Mouse (Mus musculus) thymus, postnatal 10 days (tissue): ENCODE results near the gene Auts2.

Source experiments
- DNase-seq, 2 experiments: peaks; one replicate each; pipeline ENCODE4 v3.0.0; 2021; ENCODE audit warnings: low spot score in 2 of 2

The Auts2 gene

DNA sequence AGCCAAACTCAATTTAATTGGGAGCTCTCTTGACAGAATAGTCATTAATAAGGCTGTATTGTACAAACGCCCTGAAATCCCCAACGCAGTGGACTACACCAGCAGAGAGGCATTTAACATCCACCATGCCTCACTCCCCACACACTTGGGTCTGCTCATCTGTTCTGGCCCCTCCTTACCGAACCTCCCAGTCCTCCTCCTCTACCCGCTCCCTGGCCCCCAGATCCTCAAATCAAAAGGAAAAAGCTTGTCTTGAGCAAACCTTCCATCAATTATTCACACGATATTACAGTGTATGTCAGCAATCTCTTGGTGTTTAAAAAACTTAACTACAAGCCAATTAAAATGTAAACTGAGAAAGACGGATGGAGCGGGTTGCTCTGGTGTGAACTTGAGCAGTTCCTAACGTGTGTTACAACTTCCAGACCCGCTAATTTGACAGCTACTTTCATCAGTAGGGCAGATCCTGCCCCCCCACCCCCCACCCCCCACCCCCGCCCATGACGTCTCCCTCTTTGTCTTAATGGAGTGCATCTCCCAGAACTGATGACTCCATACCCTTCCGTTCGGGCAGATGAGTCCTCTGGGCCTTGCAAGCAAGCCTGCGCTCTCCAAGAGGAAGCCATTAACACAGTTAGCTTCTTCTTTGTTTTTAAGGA lies 703.4 kb downstream of the Auts2 start:
- DNase-seq = no peak

DNA sequence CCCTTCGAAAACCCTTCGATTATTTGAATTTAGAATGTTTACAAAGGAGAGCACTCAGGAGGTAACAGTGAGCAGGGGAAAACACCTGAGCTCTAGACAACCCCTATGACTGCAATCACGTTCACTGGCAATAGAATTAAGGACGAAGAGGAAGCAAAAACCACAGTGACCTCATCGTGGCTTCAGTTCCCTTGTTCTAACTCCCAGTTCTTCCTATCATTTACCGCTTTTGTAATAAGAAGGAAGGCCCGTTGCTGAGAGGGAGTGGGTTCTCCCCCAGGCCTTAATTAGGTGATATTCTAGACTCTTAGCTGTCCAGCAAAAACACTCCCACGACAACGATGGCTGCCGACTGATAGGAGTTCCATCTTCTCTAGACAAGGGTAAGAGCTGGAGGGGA lies 704.1 kb downstream of the Auts2 start:
- DNase-seq = no peak

DNA sequence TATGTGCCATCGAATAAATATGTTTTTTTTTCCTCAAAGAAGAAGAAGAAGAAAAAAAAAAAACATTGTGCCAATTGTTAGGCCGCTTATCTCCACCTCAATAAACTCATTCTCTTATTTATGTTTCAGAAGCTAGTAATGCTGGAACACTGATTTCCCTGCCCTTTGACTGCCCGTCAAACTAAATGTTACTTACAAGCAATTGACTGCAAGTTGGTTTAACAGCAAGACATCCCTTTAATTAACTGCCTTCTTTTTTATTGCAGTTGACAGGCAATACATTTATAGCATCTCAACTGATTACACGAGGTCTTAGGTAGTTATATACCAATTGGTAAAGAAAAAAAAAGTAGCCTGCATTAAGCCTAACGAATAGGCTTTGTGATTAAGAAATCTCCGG lies 705.1 kb downstream of the Auts2 start:
- DNase-seq = no peak

DNA sequence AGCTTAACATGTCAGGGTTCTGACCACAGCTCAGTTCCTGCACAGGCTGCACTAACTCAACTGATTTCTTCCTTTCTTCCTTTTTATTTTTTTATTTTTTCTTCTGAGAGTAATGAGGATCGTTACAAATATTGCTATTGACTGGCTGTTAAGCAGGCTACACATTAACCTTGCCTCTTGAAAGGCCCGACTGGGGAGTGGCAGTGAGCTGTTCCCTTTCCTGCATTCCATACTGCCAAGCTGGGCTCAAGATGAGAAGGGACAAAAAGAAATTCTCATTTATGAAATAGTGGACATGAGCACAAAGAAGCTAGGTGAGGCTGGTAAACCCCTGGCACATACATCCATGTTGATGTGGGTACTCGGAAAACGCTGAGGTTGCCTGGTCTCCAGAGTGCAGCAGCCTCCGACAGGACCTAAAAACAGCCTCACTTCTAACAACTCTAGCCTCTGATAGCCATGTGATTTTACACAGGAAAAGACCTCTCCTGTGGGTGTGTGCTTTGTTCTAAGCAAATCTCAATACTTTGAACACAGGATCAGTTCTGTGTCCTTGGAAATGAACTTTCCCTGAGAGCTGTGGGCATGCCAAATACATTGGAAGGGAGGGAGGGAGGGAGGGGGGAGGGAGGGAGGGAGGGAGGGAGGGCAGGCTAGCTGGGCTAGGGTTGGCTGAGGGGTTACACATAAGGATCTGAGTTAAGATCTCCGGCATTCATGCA lies 707.0 kb downstream of the Auts2 start:
- DNase-seq = no peak

DNA sequence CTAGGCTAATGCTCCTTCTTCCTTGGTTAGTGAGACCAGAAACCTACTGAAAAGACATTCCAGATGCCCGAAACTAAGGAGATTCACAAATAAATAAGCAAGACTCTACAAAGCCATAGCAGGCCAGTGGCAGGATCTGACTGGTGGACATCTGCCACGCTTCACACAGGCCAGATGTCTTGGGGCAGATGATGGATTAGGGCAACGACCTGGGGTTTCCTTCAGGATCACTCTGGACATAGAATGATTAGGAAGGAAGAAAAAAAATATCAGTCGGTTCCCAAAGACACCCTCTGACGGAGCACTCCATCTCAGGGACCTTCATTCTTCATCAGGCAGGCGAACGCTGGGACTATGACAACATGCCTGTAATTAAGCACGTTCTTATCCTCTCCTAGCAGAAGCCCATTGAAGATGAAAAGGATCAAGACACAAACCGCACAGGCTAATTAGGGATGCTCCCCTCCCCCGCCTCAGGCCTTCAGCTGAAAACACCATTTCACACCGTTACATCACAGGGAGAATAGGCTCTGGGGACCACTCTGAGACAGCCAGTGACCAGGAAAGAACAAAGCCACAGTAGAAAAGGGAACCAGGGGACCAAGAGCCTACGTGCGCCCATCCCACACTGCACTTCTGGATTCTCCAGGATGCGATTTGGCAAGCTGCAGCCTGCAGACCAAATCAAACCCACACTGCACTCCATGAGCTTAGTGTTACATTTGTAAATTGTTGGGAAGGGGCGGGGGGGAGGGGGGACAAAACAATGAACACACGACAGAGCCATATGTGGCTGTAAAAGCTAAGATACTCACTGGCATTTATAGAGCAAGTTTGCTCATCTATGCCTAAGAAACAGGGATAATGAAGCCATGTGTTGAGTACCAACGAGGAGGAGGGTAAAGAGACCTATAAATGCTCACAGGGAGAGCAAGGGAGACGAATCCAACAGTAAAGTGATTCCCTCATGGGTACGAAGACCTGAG lies 710.0 kb downstream of the Auts2 start:
- no peak for DNase-seq

DNA sequence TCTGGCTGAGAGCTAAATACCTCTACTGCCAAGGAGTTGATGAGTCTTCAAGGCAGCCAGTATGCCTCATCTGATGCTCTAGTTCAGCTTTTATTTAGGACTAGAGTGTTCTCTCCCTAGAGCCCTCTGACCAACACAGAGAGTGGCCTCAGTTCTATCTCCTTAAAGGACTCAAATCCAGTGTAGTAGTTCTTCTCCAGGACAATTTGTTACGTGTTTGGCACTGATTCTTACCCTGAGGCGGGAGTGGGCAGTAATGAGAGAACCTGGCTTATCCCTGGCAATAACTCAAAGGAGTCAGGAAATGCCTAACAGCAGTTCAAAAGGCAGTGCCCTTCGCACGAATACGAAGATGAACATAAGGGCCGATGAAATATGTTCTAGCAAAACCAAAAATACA lies 713.0 kb downstream of the Auts2 start:
- no peak for DNase-seq

DNA sequence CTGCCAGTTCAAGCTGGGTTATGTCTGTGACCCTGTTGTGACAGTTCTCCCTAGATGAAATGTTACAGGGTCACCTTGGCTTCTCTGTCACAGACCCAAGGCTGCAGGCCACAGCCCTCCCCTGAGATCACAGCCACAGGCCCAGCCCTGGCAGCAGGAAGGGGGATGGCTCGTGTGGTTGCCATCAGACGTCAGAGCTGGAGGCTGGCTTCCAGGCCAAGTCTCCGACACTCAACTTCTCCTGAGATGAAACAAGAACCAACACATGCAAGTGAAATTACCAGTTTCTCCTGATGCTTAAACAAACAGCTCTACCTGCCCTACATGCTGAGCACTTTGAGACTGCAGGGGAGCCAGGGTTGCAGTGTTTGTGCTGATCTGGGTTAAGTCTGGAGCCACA lies 713.9 kb downstream of the Auts2 start:
- no peak for DNase-seq

DNA sequence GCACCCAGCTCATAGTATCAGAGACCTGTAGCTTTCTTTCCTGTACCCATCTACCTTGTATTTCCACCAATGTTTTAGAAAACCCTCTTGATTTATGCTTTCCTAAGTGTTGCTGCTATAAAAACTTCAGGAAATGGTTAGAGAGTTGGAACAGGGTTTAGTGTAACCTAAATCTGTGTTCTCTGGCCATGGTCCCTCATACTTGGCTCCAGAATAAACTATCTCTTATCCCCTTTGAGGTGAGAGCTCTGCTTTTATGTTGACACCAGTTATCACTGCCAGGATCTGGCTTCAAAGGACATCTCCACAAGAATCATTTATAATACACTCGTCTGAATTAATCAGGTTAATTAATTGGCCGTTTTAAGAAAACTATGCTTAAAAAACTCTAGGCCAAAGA lies 714.5 kb downstream of the Auts2 start:
- DNase-seq = no peak

DNA sequence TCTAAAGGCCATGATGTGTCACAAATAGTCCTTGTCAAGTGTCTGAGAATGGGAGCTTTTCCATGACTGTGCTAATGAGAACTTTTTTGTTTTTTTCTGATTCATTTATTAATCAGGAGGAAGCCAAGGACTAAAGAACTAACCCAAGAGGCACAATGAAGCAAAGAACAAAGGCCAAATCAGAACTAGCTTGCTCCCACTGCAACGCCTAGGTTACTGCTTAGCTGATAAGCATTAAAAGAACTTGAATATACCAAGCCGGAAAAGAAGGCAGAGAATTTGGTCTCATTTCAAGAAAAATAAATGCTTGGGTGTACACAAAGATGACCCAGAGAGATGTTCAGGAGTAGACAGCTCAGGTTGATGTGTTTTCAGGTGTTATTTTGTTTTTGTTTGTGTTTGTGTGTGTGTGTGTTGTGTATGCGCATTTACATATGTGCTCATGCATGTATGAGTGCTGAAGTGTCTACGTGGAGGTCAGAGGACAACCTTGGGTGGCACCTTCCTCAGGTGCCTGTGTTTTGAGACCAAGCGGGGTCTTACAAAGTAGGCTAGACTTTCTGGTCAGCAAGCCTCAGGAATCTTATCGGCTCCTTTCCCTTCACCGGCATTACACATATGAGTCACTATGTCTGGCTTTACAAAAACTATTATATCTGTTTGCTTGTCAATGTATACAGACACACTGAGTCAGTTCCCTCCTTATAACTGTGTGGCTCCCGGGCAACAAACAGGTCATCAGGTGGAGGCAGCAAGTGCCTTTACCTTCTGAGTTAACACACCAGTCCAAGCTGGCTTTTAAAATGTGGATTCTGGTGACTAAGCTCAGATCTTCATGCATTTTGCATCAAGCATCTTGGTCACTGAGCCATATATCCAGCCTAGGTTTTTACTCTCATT lies 716.5 kb downstream of the Auts2 start:
- DNase-seq = no peak

DNA sequence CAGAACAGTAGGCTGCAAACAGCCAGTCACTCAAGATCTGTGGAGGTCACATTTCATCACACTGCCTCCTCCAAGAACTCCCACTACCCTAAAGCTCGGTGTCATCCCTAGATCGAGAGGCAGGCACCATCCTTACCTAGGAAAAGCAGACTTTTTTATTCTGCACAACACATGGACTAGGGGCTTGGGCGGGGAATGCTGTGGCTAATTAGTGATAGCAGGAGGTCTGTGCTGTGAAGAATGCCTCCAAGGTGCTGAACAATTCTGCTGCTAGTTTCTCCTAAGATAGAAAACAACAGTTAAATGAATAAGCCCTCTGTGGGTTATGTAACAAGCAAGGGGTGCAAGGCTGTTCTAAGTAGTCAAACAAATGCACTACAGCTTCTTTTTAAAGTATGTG lies 717.7 kb downstream of the Auts2 start:
- no peak for DNase-seq

DNA sequence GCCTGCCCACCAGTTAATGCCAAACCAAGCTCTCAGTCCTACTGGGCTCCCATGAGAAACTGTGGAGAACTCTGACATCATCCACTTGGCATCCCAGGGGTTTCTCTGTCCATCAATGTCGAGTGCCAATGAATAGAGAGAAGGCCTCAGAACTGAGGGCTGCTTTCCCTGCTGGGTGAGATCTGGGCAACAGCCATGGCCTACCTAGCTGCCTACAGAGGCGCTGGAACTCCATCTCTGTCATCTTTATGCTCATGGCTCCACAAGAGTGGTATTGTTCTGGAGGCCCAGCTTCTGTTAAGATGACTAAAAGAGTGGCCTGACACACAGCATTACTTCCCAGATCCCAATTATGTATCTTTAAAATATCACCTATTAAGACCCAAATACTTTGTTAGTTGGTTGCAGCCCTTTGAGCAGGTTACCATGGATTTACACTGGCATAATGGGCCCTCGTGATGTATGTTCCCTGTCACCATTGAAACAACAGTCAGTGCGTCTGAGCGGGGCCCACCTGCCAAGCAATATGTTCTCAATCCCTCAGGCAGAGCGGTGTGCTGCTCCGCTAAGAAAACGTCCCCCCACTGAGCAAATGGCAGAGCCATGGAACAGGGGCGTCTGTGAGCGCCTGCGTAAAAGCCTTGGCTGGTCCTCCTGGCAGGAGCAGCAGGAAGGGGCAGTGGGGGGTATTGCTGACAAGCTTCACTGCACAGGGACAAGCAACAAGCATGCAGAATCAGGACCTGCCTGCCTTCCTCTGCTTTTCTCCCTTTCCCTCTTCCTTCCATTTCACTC lies 718.8 kb downstream of the Auts2 start:
- no peak for DNase-seq

DNA sequence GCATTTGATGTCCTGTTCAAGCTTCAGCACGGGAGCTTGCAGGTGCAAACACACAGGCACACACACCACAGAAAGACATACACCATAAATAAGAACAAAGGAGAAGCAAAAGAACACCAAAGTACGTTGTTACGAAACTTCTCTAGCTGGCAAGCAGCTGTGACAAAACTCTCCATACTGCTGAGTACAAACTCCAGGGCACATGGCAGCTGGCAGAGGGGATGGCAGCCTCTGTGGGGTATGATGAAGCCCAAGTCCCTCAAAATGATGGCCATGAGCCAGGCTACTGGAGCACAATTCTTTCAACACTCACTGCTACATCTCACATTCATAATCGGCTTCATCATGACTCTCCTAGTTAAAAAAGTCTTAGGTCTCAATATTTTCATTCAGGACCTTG lies 721.7 kb downstream of the Auts2 start:
- no peak for DNase-seq

DNA sequence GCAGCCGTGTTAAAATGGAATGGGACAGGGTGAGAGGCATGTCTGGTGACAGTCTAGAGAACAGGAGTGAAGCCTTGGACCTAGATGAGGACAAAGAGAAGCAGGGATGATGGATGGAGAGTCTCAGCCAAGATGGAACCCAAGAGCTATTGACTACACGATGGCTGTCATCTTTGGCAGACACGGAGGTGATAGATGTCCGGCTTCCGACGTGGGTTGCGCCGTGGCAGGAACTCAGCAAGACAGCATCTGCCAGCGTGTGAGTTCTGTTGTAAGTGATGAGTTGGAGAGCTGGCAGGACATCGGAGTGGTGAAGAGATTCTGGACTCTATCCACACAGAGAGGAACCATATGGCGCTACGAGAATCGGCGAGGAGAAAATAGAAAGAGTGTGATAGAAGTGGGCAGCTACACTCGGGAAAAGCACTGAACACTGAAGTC lies 723.9 kb downstream of the Auts2 start:
- no peak for DNase-seq

DNA sequence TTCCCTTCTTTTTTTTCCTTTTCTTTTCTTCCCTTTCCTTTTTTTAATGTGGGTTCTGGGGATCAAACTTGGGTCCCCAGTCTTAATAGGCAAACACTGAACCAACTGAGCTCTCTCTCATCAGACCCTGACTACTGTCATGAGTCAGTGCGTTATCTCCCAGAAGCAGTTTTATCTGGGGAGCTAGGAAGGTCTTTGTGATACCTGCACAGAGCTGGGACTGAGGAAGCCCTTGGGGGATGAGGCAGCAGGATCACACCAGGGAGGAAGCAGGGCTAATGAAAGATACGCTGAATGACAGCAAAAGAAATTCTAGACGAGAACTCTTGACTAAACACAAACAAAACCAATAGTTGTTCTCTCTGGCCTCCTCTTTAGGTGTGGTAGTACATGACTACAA lies 727.6 kb downstream of the Auts2 start:
- DNase-seq = no peak

DNA sequence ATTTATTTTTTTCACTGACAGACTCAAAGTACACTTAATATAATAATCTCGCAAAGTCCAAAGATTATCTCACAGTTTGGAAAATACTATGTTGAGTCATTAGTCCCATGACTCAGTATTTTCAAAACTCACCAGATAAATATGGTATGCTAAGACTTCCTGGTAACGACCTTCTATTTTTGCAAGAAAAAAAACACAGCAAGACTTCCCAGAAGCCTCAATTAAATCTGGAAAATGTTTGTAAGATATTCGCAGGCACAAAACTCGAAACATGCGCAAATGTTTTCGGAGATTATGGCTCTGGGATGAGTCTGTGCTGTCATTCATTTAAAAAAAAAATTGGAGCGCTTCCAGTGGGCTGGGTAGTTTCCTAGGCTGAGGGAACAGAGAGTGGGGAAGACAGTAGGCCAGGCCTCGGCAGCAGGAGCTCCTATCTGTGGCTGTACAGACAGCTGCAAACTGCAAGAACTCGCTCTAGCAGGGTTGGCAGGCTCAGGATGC lies 728.6 kb downstream of the Auts2 start:
- no peak for DNase-seq

DNA sequence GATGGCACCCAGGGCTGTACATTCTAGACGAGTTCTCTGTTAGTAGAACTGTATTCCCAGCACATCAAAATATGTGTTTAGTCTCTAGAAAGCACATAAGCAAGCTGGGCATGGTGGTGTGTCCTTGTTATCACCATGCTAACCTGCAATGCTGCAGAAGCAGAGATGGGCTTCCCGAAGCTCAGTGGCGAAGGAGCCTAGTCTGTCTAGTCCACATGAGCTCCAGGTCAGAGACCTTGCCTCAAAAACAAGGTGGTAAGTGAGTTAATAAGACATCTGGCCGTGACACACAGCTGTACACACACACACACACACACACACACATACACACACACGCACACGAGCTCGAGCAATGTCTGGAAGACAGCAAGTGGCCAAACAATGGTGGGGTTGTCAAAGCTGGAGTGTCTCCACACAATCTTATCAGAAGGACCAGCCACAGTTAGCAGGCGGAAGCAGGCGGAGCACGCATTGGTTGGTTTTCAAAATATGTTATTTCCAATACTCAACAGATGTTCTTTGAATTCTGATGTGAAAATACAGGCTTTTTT lies 729.1 kb downstream of the Auts2 start:
- no peak for DNase-seq

DNA sequence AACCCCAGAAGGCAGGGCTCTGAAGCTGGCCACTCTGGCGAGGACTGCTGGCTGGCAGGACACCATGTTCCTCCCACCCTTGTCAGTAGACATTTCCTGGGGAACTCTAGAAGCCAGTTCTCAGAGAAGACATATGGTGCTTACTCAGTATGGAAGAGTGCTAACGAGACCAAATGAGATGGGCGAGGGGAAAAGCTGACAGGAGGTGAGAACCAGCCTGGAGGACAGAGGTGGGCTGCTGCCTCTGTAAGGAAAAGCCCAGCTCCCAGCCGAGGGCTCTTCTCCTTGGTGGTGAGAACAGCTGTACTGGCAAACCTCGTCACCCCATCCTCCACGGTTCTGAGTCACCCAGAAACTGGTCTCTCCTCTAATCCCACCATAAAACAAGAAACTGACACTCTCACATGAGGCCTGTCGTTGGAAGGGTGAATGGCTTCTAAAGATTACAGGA lies 729.8 kb downstream of the Auts2 start:
- no peak for DNase-seq

DNA sequence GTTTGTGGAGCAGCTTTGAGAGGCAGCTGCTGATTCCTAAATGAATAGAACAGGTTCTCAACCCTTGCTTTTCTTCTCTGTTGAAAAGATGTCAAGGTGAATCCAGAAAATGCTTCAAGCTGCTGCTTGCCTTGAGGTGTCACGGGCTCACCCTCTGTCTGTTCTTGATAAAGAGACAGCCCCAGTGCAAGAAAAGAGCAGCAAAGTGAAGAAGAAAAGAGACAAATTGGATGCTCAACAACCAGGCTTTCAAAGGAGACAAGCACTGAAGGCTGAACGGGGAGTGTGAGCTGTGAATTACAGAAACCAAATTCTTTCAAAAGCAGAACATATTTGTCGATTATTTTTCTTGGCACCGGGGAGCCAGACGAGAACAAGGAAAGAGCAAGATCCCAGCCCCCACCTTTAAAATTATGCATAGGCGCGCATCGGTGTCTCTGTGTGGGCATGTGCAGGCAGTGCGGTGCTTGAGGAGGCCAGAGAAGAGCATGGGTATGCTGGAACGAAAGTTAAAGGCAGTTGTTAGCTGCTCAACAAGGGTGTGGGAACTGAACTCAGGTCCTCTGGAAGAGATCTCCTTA lies 730.6 kb downstream of the Auts2 start:
- no peak for DNase-seq

DNA sequence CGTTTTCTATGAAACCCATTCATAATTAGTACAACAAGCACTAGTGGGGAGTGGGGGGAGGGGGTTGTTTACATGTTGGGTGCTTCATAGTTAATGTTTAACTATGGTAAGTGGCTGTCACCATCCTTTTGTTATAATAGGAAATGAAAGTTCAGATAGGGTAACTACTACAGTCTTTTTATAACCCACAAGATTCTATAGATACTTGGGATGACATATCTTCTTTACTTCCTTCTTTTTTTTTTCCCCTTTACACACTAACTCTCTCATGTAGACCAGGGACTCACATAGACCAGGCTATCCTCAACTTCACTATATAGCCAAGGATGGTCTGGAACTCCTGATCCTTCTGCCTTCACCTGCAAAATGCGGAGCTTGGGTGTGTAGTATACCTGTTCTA lies 736.8 kb downstream of the Auts2 start:
- no peak for DNase-seq

DNA sequence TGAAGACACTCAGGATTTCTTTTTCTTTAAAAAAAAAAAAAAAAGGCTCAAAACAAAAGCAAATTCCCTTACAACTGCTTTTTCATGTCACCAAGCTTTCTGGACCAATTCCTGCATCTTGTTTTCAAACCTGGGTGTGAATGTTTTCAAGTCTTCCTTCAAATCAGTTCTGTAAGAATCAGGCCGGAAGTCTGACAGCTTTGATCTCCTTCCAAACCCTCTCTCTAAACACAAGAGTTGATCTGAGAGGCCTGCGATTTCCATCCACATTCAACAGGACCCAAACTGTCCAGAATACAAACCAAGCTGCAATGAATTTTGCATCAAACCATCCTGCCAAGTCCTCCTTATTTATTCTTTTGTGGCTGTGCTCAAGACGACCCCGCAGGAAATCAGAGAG lies 737.9 kb downstream of the Auts2 start:
- no peak for DNase-seq
